Comparison of ENCODE assay signal across 11 mouse cellular contexts in the genomic region with DNA sequence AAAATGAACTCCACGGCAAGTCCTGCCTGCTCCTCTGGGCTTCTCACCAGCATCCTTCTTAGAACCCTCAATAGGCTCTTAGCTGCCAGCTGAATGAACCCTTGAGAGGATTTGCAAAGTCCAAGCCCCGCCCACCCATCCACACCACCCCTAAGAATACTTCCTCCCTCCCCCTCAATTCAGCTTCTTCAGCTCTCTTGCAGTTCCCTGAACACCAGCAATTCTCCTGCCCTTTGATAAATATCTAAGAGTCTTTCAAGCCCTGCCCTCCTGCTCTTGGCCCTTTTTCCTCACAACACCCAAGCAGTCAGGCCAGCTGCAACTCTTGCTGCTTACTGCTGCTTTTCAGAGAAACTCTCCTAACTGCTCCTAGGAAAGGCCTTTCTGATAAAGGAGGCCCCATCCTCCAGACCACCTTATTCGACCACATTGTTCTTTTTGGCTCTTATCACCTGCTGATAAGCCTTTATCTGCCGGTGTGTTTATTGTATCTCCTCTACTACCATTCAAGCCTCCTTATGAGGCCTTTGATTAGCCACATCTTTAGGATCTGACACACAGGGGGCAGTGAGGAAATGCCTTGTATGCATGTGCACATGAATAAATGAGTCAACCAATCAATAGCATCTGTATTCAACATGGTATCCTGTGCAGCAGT. TPM values are rescaled to one million over a fixed set of nuclear protein-coding genes. Genes with fewer than 3 reads are reported as not detected.
A peak's percentile ranks its signal among the peaks of the same experiment; 100 is the strongest.
DNase-seq lines count a peak whose midpoint lies in the region; ATAC-seq and TF ChIP-seq lines count a peak whose summit lies in the region.
"Had no signal": no experiment of that assay in that cellular context is flagged by ENCODE, and none has a peak within 500 bp of the region (broad histone marks: within the 10 kb centered on the region; RNA-seq: fewer than 3 reads in every experiment).

No protein-coding gene starts in this region.

- no peak overlapping the region for H3K9ac ChIP-seq in midbrain, embryonic 11.5 days (ENCODE audit: low read length)
- H3K9ac ChIP-seq in midbrain, embryonic 16.5 days (ENCODE audit: low read depth, low read length), result no peak overlapping the region
- H3K9ac ChIP-seq in forebrain, postnatal 0 days, result no peak overlapping the region
- no peak overlapping the region for H3K9ac ChIP-seq in stomach, embryonic 16.5 days (ENCODE audit: low read length)
- H3K9ac ChIP-seq: hindbrain, embryonic 15.5 days had no signal

- no peaks in the 10 kb centered on the region for H3K36me3 ChIP-seq in midbrain, embryonic 11.5 days (ENCODE audit: control insufficient read depth, insufficient read depth, low read length)
- H3K36me3 ChIP-seq in midbrain, embryonic 16.5 days (ENCODE audit: control insufficient read depth, insufficient read depth, low read length), result no peaks in the 10 kb centered on the region
- H3K36me3 ChIP-seq in forebrain, postnatal 0 days (ENCODE audit: insufficient read depth), result no peaks in the 10 kb centered on the region
- H3K36me3 ChIP-seq in stomach, embryonic 16.5 days (ENCODE audit: control insufficient read depth, insufficient read depth, low read length), result no peaks in the 10 kb centered on the region
- H3K36me3 ChIP-seq: hindbrain, embryonic 15.5 days had no signal

- TF ChIP-seq CTCF in forebrain, postnatal 0 days (IDR thresholded peaks at IDR 0.05; ENCODE audit: low read depth), result no peak

- peak; percentile 44; the same call in 1 of the 2 replicates for ATAC-seq in midbrain, embryonic 11.5 days (ENCODE audit: low FRiP score)
- ATAC-seq in midbrain, embryonic 16.5 days, result no peak
- peak; percentile 16; the same call in 1 of the 2 replicates for ATAC-seq in forebrain, postnatal 0 days
- 0 out of 2 replicates have a peak, but pooled peaks have one; percentile 47 for ATAC-seq in stomach, embryonic 16.5 days (ENCODE audit: insufficient read depth, low FRiP score)
- ATAC-seq: Patski had no signal

- no peak for DNase-seq in midbrain, embryonic 11.5 days (ENCODE audit: low spot score, missing footprints)
- peak; percentile 22 for DNase-seq in forebrain, postnatal 0 days
- DNase-seq in kidney, postnatal 4 days, result peak; percentile 50 to 66
- no peak for DNase-seq in cerebellum, postnatal 14 days
- DNase-seq in layer of hippocampus, adult 18-20 months (ENCODE audit: low spot score in 2 of 2), result no peak
- DNase-seq in cerebellum, adult 9-11 months, result no peak

- no peak overlapping the region for H3K4me3 ChIP-seq in midbrain, embryonic 11.5 days (ENCODE audit: low read depth, low read length)
- no peak overlapping the region for H3K4me3 ChIP-seq in midbrain, embryonic 16.5 days (ENCODE audit: low read depth, low read length)
- H3K4me3 ChIP-seq in forebrain, postnatal 0 days (ENCODE audit: low read depth, low read length), result no peak overlapping the region
- H3K4me3 ChIP-seq in stomach, embryonic 16.5 days (replicated peaks; ENCODE audit: low read length), result no peak overlapping the region
- H3K4me3 ChIP-seq: hindbrain, embryonic 15.5 days had no signal

- H3K9me3 ChIP-seq in midbrain, embryonic 11.5 days (ENCODE audit: control insufficient read depth, low read length), result no peaks in the 10 kb centered on the region
- H3K9me3 ChIP-seq in midbrain, embryonic 16.5 days (replicated peaks; ENCODE audit: control insufficient read depth, low read length, poor library complexity, severe bottlenecking), result no peaks in the 10 kb centered on the region
- no peaks in the 10 kb centered on the region for H3K9me3 ChIP-seq in forebrain, postnatal 0 days (ENCODE audit: low read length)
- no peaks in the 10 kb centered on the region for H3K9me3 ChIP-seq in stomach, embryonic 16.5 days (replicated peaks; ENCODE audit: control insufficient read depth, low read length)
- H3K9me3 ChIP-seq: hindbrain, embryonic 15.5 days had no signal

- no peak overlapping the region for H3K27ac ChIP-seq in midbrain, embryonic 11.5 days (ENCODE audit: low read depth, low read length)
- no peak overlapping the region for H3K27ac ChIP-seq in midbrain, embryonic 16.5 days (ENCODE audit: low read length)
- no peak overlapping the region for H3K27ac ChIP-seq in forebrain, postnatal 0 days (ENCODE audit: low read depth, low read length)
- H3K27ac ChIP-seq in stomach, embryonic 16.5 days (ENCODE audit: low read length), result no peak overlapping the region
- H3K27ac ChIP-seq: hindbrain, embryonic 15.5 days; macrophage had no signal

- H3K4me2 ChIP-seq in midbrain, embryonic 11.5 days, result no peak overlapping the region
- no peak overlapping the region for H3K4me2 ChIP-seq in midbrain, embryonic 16.5 days (ENCODE audit: low read length)
- H3K4me2 ChIP-seq in forebrain, postnatal 0 days (ENCODE audit: low read depth), result no peak overlapping the region
- H3K4me2 ChIP-seq in stomach, embryonic 16.5 days (ENCODE audit: low read depth, low read length), result no peak overlapping the region
- H3K4me2 ChIP-seq: hindbrain, embryonic 15.5 days had no signal

- H3K4me1 ChIP-seq in midbrain, embryonic 11.5 days (ENCODE audit: control insufficient read depth, insufficient read depth, low read length), result peaks cover 8% of the 10 kb centered on the region
- peaks cover 3% of the 10 kb centered on the region; the same call in 1 of the 2 replicates for H3K4me1 ChIP-seq in midbrain, embryonic 16.5 days (ENCODE audit: control insufficient read depth, insufficient read depth, low read length)
- no peaks in the 10 kb centered on the region for H3K4me1 ChIP-seq in forebrain, postnatal 0 days (ENCODE audit: insufficient read depth)
- peaks cover 15% of the 10 kb centered on the region for H3K4me1 ChIP-seq in stomach, embryonic 16.5 days (ENCODE audit: control insufficient read depth, insufficient read depth, low read length)

- H3K27me3 ChIP-seq in midbrain, embryonic 11.5 days (ENCODE audit: control insufficient read depth, insufficient read depth, low read length), result no peaks in the 10 kb centered on the region
- H3K27me3 ChIP-seq in midbrain, embryonic 16.5 days (ENCODE audit: control insufficient read depth, insufficient read depth, low read depth, low read length), result no peaks in the 10 kb centered on the region; the same call in 1 of the 2 replicates
- no peaks in the 10 kb centered on the region for H3K27me3 ChIP-seq in forebrain, postnatal 0 days (ENCODE audit: insufficient read depth, low read length)
- no peaks in the 10 kb centered on the region for H3K27me3 ChIP-seq in stomach, embryonic 16.5 days (ENCODE audit: control insufficient read depth, insufficient read depth, low read length)
- H3K27me3 ChIP-seq: hindbrain, embryonic 15.5 days; Patski had no signal

- WGBS in midbrain, embryonic 11.5 days, result 2% methylated on average over 4 of the region's 4 CpGs
- 4% methylated on average over 4 of the region's 4 CpGs for WGBS in midbrain, embryonic 16.5 days
- WGBS in forebrain, postnatal 0 days, result 9% methylated on average over 4 of the region's 4 CpGs
- WGBS in stomach, embryonic 16.5 days, result 19% methylated on average over 4 of the region's 4 CpGs

RNA-seq across cellular contexts. Expression of gene Cgnl1, which starts 21.3 kb away (rescaled TPM):
- polyA plus RNA-seq in midbrain, embryonic 11.5 days (2014; fragmentation: Nextera tagmentation; extraction: Ambion mirVana), result 4.2 and 4.6 TPM in 2 replicates
- polyA plus RNA-seq in midbrain, embryonic 16.5 days (2015; fragmentation: Nextera tagmentation; extraction: Ambion mirVana), result 4.2 and 4.6 TPM in 2 replicates
- 5.8 and 8.5 TPM in 2 replicates for total RNA-seq in forebrain, postnatal 0 days (2014; rRNA removed)
- 3.4 and 5.0 TPM in 2 replicates for polyA plus RNA-seq in forebrain, postnatal 0 days (2015; fragmentation: Nextera tagmentation; extraction: Ambion mirVana)
- polyA plus RNA-seq in stomach, embryonic 16.5 days (2015; fragmentation: Nextera tagmentation; extraction: Ambion mirVana), result 9.4 and 10.5 TPM in 2 replicates
- 1 to 10 TPM; 5.4 to 8.4 TPM for total RNA-seq in layer of hippocampus, adult 18-20 months (2021)

Comparison
In these comparisons a context has a peak if more than half of its experiments do, and no peak if none do; other contexts are left out.
1. DNase-seq: peak in forebrain, postnatal 0 days (single experiment) and kidney, postnatal 4 days (2 of 2); none in midbrain, embryonic 11.5 days (single experiment), cerebellum, postnatal 14 days (0 of 2), layer of hippocampus, adult 18-20 months (0 of 2) and cerebellum, adult 9-11 months (single experiment).